Mouse (Mus musculus) induced T-regulatory cell, adult 2 months (primary cell): ENCODE data around the gene Nxn.
"Not testable (repeated sequence)": the region's sequence is repeated elsewhere in the genome, so short reads cannot be mapped to it uniquely, and the experiment has no call there.

Experiments
- DNase-seq: peaks from one replicate; pipeline ENCODE4 v3.0.0-alpha.2; 2012; ENCODE audit warnings: low read depth

The Nxn gene

DNA sequence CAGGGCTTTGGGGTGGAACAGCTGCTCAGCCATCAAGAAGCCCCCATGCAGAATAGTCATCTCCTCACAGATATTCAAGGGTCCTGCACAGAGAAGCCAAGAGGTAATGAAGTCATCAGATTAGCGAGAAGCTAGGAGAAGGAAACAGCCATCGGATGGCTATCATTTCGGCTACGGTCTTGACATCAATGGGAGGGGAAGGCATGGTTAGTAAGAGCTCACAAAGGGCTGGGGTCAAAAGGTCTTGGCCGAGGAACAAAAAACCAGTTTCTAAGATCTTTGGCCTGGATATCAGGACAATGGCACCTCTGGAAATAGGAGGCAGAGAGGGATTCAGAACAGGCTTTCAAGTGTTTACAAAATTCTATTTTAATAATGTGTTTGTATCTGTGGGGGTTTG is 185.1 kb downstream of the Nxn start:
- DNase-seq = no peak

DNA sequence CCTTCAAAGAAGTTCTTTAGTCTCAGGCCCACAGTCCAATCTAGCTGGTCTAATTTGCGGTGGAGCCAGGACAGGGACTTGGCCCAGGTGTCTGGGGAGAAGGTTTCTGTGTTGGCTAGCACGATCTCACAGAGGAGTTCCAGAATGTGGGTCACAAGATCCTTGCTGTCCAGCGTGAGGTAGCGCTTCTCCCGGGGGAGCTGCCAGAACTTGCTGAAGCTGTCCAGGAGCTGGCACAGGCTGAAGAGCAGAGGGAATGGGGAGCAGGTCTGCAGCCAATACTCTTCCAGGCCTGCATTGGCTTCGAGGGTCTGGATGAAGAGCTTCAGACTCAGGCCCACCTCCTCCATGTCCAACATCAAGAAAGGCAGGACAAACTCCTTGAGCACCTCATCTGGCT is 187.3 kb downstream of the Nxn start:
- DNase-seq = not testable (repeated sequence)

DNA sequence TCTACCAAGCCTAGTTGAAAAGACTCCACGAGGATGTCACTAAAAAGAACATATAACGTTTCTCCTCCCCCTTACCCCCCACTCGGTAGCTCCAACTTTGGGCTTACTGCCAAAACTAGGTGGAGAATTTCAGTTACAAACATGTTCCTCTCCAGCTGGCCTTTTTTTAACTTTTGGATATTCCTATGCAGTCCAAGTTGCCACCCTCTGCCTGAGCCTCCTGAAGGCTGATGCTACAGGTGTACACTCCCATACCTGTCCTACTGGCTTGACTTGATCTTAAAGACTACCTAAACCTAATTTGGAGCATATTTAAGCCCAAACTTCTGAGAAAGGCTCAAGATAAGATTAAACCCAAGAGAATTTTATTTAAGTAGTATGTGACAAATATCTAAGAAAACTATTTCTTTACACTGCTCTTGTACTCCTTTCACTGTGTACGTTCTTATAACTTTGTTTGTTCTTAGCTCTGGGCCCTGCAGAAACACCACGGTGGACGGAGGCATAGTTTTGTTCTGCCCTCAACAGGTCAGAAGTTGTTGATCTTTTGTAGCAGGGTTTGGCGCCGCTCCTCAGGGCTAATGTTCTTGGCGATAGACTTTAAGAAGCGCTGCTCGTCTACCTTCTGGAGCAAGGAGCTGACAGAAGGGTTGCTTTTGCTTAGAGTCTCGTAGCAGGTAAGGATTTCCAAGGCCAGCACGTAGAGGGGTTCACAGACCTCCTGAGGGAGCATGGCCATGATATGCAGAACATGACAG is 188.5 kb downstream of the Nxn start:
- DNase-seq = no peak
